Mouse (Mus musculus): Measurements from ENCODE around the gene Catsper4.

The Catsper4 gene

DNA sequence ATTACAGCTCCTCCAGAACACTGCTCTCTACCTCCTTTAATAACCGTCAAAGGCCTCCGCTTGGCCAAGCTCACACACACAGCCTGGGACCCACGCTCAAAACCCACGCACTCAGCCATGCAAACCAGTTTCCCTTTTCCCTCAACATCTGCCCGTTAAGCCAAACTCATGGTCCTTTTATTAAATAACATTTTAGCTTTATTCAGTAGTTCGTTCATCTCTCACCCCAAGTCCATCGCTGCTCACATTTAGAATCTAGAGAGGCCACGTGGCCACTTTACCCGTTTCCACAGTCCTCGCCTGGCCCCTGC, 23.7 kb upstream of the Catsper4 start:
- no peak for DNase-seq (ENCODE audit: low spot score)

- no peak for DNase-seq (ENCODE audit: low spot score)
Measured at GRCm38 (mm10) chr4:134250116-134250929, 23.1 kb upstream of the Catsper4 start.

- no peak for DNase-seq (ENCODE audit: low spot score)
Measured at GRCm38 (mm10) chr4:134249651-134250050, 22.5 kb upstream of the Catsper4 start.

DNA sequence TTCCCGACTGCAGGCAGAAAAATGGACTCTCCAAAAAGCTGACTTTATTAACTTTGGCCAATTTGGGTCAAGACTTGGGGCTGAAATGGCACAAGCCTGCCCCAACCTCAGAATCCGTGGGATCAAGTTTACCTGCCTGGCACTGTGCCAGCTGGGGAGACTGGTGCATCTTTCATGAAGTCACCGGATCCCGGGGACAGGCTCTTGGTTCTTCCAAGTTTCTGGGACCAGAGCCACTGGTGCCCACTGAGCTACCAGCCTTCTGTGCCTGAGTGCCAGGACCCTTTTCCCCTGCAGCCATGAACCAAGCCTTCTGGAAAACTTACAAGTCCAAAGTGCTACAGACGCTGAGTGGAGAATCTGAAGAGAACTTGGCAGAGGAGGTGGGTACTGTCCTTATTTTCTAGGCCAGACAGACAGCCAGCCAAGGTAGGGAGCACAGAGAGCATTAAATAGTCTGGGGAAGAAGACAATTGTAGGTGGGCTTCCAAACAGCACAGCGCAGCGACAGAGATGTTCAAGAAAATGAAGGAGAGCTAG, 19.6 kb upstream of the Catsper4 start, which contains the start of gene Gm30191:
Gene Gm30191 (plus strand): TSS at position 217 of the 540 bp plus-strand sequence.
- no peak for DNase-seq (ENCODE audit: low spot score)

- DNase-seq (ENCODE audit: low spot score) = no peak
Measured at GRCm38 (mm10) chr4:134246256-134246655, 19.1 kb upstream of the Catsper4 start.

GRCm38 (mm10) chr4:134245148-134245843, 18.1 kb upstream of the Catsper4 start, which contains the start of gene Zfp593:
Gene Zfp593, minus strand, starts transcription at chr4:134245592.
- peak; percentile 95 for DNase-seq (ENCODE audit: low spot score)

GRCm38 (mm10) chr4:134243516-134244250, 16.5 kb upstream of the Catsper4 start, which contains the start of gene E130218I03Rik:
Gene E130218I03Rik, plus strand, starts transcription at chr4:134243662.
- DNase-seq (ENCODE audit: low spot score) = no peak

GRCm38 (mm10) chr4:134238686-134239085, 11.5 kb upstream of the Catsper4 start:
- DNase-seq (ENCODE audit: low spot score) = no peak

GRCm38 (mm10) chr4:134238279-134238651, 11.1 kb upstream of the Catsper4 start, which contains the start of gene Cnksr1:
Gene Cnksr1, minus strand, starts transcription at chr4:134238399.
- peak; percentile 95 for DNase-seq (ENCODE audit: low spot score)

GRCm38 (mm10) chr4:134237582-134238278, 10.5 kb upstream of the Catsper4 start:
- DNase-seq (ENCODE audit: low spot score) = no peak

DNA sequence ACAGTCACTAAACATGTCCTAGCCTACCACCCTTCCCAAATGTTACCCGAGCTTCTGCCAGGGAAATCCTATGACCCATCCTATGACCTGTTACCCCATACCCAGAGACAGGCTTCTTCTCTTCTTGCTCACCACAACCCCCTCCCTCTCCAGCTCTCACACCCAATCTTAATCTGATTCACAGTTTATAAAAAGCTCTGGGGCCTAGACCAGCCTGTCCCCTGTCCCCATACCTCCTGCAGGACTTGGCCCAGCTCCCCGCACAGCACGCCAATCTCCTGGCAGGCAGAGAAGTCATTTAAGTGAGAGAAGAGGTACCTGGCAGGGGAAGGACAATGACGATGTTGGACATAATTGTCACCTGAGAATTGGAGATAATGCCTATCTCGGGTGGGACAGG, 7.7 kb upstream of the Catsper4 start:
- no peak for DNase-seq (ENCODE audit: low spot score)

GRCm38 (mm10) chr4:134230431-134230830, 3.2 kb upstream of the Catsper4 start:
- no peak for DNase-seq (ENCODE audit: low spot score)

GRCm38 (mm10) chr4:134222793-134223600, 4.2 kb downstream of the Catsper4 start:
- no peak for DNase-seq (ENCODE audit: low spot score)

DNA sequence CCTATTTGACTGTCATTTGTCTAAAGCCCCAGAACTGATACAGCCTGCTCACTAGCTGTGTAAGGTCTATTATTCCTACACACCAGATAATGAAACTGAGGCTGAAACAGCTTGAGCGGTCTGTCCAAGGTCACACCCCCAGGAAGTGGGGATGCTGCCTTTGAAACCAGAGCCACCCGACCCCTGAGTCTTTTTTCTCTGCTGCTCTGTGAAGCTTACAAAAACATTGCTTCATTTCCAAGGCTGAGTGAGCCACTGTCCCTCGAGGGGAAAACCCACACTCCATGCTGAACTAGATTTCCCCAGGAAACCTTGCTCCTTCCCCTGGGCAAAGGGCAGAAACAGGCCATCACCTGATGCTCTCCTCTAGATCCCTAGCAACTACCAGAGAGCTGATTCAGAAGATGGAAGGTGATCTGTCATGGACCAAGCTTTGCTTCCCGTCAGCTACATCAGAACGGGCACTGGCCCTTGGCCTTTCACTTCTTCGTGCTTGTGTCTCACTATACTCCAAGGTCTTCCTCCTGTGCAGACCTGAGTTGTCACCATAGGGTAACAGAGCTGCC, 20.6 kb downstream of the Catsper4 start:
- DNase-seq (ENCODE audit: low spot score) = no peak

DNA sequence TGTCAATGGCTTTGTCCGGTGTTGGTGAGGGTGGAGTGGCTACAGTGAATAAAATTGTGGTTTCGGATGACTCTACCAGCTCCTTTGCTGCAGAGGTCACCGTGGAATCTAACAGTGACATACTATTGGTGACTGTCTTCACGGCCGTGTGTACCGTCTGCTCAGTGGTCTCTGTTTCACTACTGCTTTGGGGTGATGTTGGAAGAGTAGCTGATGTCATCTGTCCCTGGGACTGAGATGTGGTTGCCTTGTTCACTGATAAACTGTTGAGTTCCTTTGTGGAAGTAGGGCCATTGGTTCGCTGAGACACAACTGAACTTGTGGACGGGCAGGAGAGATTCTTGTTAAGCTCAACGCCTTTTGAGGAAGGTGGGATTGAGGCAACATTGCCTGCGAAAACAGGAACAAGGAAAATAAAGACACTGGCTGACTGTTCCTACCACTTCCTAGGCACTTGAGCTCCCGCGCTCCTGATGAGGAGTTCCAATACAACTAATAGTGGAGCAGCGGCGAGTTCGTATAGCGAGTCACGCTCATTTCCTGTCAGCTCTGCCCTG, 23.8 kb downstream of the Catsper4 start:
- DNase-seq (ENCODE audit: low spot score) = no peak

DNA sequence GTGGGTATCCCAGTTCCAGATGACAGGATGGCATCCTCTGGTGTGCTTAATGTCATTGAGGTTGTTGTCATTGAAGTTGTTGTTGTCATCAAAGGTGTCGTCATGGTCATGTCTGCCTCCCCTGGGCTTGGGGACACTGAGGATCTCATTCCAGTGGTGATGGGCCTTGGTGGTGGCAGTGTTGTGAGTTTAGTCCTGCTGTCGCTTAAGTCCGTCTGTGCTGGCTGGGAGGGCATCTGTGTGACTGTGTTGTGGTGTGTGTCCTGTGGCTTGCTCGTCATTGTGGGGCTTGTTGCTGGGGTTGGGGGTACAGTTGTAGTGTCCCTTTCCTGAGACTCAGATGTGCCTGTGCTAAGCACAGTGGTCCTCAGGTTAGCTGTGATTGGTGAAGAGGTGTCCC, 24.3 kb downstream of the Catsper4 start, which contains the start of gene Gm7534:
Gene Gm7534 (minus strand): TSS at position 101 of the 400 bp plus-strand sequence.
- no peak for DNase-seq (ENCODE audit: low spot score)

DNA sequence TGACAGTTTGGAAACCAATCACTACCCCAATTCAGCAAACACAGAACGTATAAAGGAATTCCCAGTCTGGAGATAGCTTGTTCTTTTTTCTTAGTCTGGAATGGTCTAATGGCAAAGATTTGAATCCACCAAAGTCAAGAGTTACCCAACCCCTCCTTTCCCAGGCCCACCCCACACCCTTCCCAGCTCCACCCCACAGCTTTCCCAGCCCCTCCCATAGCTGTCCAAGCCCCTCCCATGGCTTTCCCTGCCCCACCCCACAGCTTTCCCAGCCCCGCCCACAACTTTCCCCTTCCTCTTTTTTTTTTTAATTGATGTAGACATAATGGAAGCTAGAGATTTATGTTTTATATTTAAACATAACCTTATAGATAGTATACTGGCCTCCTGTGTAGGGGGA, 27.8 kb downstream of the Catsper4 start:
- no peak for DNase-seq (ENCODE audit: low spot score)

- no peak for DNase-seq (ENCODE audit: low spot score)
Measured at GRCm38 (mm10) chr4:134186268-134186667, 40.9 kb downstream of the Catsper4 start.

- DNase-seq (ENCODE audit: low spot score) = no peak
Measured at GRCm38 (mm10) chr4:134185569-134185968, 41.6 kb downstream of the Catsper4 start.

DNA sequence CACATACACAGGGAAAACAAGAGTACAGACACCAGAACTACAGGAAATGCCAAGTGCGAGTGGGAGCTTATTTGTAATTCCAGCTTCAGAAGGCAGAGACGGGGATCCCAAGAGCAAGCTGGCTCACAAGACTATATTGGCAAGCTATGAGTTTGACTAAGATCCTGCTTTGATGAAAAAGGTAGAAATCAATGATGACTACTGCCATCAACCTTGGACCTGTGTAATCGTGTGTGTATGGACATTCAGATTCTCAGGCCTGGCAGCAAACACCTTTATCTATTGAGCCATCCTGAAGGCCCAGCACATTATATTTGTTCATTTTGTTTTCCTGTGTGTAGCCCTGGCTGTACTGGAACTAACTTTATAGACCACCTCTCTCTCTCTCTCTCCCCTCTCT, 43.5 kb downstream of the Catsper4 start:
- DNase-seq (ENCODE audit: low spot score) = no peak
